Mouse (Mus musculus): ENCODE results near the gene Nnat. TPM values are rescaled to one million over a fixed set of nuclear protein-coding genes. Genes with fewer than 3 reads are reported as not detected.
"Not testable (repeated sequence)": the region's sequence is repeated elsewhere in the genome, so short reads cannot be mapped to it uniquely, and the experiment has no call there.

Nnat gene
- polyA plus RNA-seq, 1 experiment = 1.4 TPM

GRCm38 (mm10) chr2:157569796-157570485 is 10.1 kb downstream of the Nnat start:
- no peaks in the 10 kb centered on the region for H3K36me3 ChIP-seq (ENCODE audit: control insufficient read depth, insufficient read depth, low read length)
- TF ChIP-seq CTCF (IDR thresholded peaks at IDR 0.05; ENCODE audit: control insufficient read depth, insufficient read depth, insufficient replicate concordance, low read depth, low read length) = no peak
- H3K27ac ChIP-seq (ENCODE audit: control insufficient read depth, insufficient read depth, low read depth, low read length) = no peak overlapping the region
- no peak overlapping the region for H3K4me3 ChIP-seq (ENCODE audit: control insufficient read depth, low read depth, low read length)
- H3K27me3 ChIP-seq (ENCODE audit: control insufficient read depth, insufficient read depth, low read length) = no peaks in the 10 kb centered on the region
- peaks cover 10% of the 10 kb centered on the region for H3K4me1 ChIP-seq (ENCODE audit: control insufficient read depth, insufficient read depth, low read length)

GRCm38 (mm10) chr2:157571224-157571832 is 11.4 kb downstream of the Nnat start, which contains the start of gene Blcap:
Blcap (minus strand) TSS chr2:157571274.
- no peak within 1 kb of the TSS for H3K4me3 ChIP-seq (ENCODE audit: control insufficient read depth, low read depth, low read length)
- H3K27ac ChIP-seq (ENCODE audit: control insufficient read depth, insufficient read depth, low read depth, low read length) = no peak within 1 kb of the TSS
- no peak for TF ChIP-seq CTCF (IDR thresholded peaks at IDR 0.05; ENCODE audit: control insufficient read depth, insufficient read depth, insufficient replicate concordance, low read depth, low read length)
- TF ChIP-seq POLR2A (IDR thresholded peaks at IDR 0.05; ENCODE audit: control insufficient read depth, low read depth, low read length) = no peak
- H3K27me3 ChIP-seq (ENCODE audit: control insufficient read depth, insufficient read depth, low read length) = no peaks in the 10 kb centered on the region
- H3K36me3 ChIP-seq (ENCODE audit: control insufficient read depth, insufficient read depth, low read length) = no peaks in the 10 kb centered on the region
- H3K4me1 ChIP-seq (ENCODE audit: control insufficient read depth, insufficient read depth, low read length) = peaks cover 8% of the 10 kb centered on the region

- Histone ChIP-seq H3K4me3 (ENCODE audit: control insufficient read depth, low read depth, low read length) (no peak overlapping the region), H3K27me3 (ENCODE audit: control insufficient read depth, insufficient read depth, low read length) (no peaks in the 10 kb centered on the region), H3K4me1 (ENCODE audit: control insufficient read depth, insufficient read depth, low read length) (no peaks in the 10 kb centered on the region), H3K36me3 (ENCODE audit: control insufficient read depth, insufficient read depth, low read length) (no peaks in the 10 kb centered on the region), H3K27ac (ENCODE audit: control insufficient read depth, insufficient read depth, low read depth, low read length) (no peak overlapping the region)
- no peak for TF ChIP-seq CTCF (IDR thresholded peaks at IDR 0.05; ENCODE audit: control insufficient read depth, insufficient read depth, insufficient replicate concordance, low read depth, low read length)
- no peak for TF ChIP-seq POLR2A (IDR thresholded peaks at IDR 0.05; ENCODE audit: control insufficient read depth, low read depth, low read length)
Observed at GRCm38 (mm10) chr2:157572786-157573185, 12.9 kb downstream of the Nnat start.

- not testable (repeated sequence) for H3K4me3 ChIP-seq (ENCODE audit: control insufficient read depth, low read depth, low read length); H3K36me3 ChIP-seq (ENCODE audit: control insufficient read depth, insufficient read depth, low read length); H3K27me3 ChIP-seq (ENCODE audit: control insufficient read depth, insufficient read depth, low read length); H3K27ac ChIP-seq (ENCODE audit: control insufficient read depth, insufficient read depth, low read depth, low read length); H3K4me1 ChIP-seq (ENCODE audit: control insufficient read depth, insufficient read depth, low read length)
Observed at GRCm38 (mm10) chr2:157585351-157585750, 25.5 kb downstream of the Nnat start.

GRCm38 (mm10) chr2:157596876-157597566 is 37.1 kb downstream of the Nnat start:
- Histone ChIP-seq H3K4me1 (ENCODE audit: control insufficient read depth, insufficient read depth, low read length) (peaks cover 4% of the 10 kb centered on the region), H3K27me3 (ENCODE audit: control insufficient read depth, insufficient read depth, low read length) (no peaks in the 10 kb centered on the region), H3K36me3 (ENCODE audit: control insufficient read depth, insufficient read depth, low read length) (no peaks in the 10 kb centered on the region), H3K27ac (ENCODE audit: control insufficient read depth, insufficient read depth, low read depth, low read length) (no peak overlapping the region), H3K4me3 (ENCODE audit: control insufficient read depth, low read depth, low read length) (no peak overlapping the region)
- TF ChIP-seq POLR2A (IDR thresholded peaks at IDR 0.05; ENCODE audit: control insufficient read depth, low read depth, low read length) = no peak

GRCm38 (mm10) chr2:157601435-157601839 is 41.6 kb downstream of the Nnat start:
- H3K27ac ChIP-seq (ENCODE audit: control insufficient read depth, insufficient read depth, low read depth, low read length) = peak overlapping the region; percentile 12; the same call in 1 of the 2 replicates
- no peaks in the 10 kb centered on the region for H3K36me3 ChIP-seq (ENCODE audit: control insufficient read depth, insufficient read depth, low read length)
- no peaks in the 10 kb centered on the region for H3K27me3 ChIP-seq (ENCODE audit: control insufficient read depth, insufficient read depth, low read length)
- H3K4me3 ChIP-seq (ENCODE audit: control insufficient read depth, low read depth, low read length) = no peak overlapping the region
- H3K4me1 ChIP-seq (ENCODE audit: control insufficient read depth, insufficient read depth, low read length) = peaks cover 8% of the 10 kb centered on the region
- no peak for TF ChIP-seq POLR2A (IDR thresholded peaks at IDR 0.05; ENCODE audit: control insufficient read depth, low read depth, low read length)
- no peak for TF ChIP-seq CTCF (IDR thresholded peaks at IDR 0.05; ENCODE audit: control insufficient read depth, insufficient read depth, insufficient replicate concordance, low read depth, low read length)

- TF ChIP-seq POLR2A (IDR thresholded peaks at IDR 0.05; ENCODE audit: control insufficient read depth, low read depth, low read length) (no peak), CTCF (IDR thresholded peaks at IDR 0.05; ENCODE audit: control insufficient read depth, insufficient read depth, insufficient replicate concordance, low read depth, low read length) (peak; percentile 100)
- Histone ChIP-seq H3K27ac (ENCODE audit: control insufficient read depth, insufficient read depth, low read depth, low read length) (no peak overlapping the region), H3K4me3 (ENCODE audit: control insufficient read depth, low read depth, low read length) (no peak overlapping the region), H3K27me3 (ENCODE audit: control insufficient read depth, insufficient read depth, low read length) (no peaks in the 10 kb centered on the region), H3K4me1 (ENCODE audit: control insufficient read depth, insufficient read depth, low read length) (peaks cover 5% of the 10 kb centered on the region), H3K36me3 (ENCODE audit: control insufficient read depth, insufficient read depth, low read length) (no peaks in the 10 kb centered on the region)
Observed at GRCm38 (mm10) chr2:157605025-157605675, 45.3 kb downstream of the Nnat start.
